Mouse (Mus musculus): Measurements from ENCODE around the gene Coro1b. TPM values are rescaled to one million over a fixed set of nuclear protein-coding genes. Genes with fewer than 3 reads are reported as not detected.

Coro1b gene
- polyA plus RNA-seq, 1 experiment = 238 TPM

GRCm38 (mm10) chr19:4196548-4196947 is 48.1 kb downstream of the Coro1b start:
- TF ChIP-seq CEBPB (IDR thresholded peaks at IDR 0.05; ENCODE audit: insufficient read depth, poor library complexity, severe bottlenecking) (no peak), TCF3 (IDR thresholded peaks at IDR 0.05; ENCODE audit: insufficient read length, low read depth) (no peak), MYOG (IDR thresholded peaks at IDR 0.05; ENCODE audit: control insufficient read depth in 1 of 3, insufficient read depth in 1 of 3, insufficient read length in 2 of 3, low read depth in 2 of 3) (no peak), POLR2AphosphoS2 (IDR thresholded peaks at IDR 0.05; ENCODE audit: insufficient read length, low read depth) (no peak), TCF12 (IDR thresholded peaks at IDR 0.05; ENCODE audit: insufficient read depth, poor library complexity, severe bottlenecking) (no peak), POLR2A (IDR thresholded peaks at IDR 0.05; ENCODE audit: insufficient read length, low read depth) (no peak), USF1 (IDR thresholded peaks at IDR 0.05; ENCODE audit: low read depth) (no peak), MAX (IDR thresholded peaks at IDR 0.05; ENCODE audit: low read depth) (no peak), SRF (IDR thresholded peaks at IDR 0.05; ENCODE audit: control insufficient read depth, insufficient read length, low read depth) (no peak), REST (IDR thresholded peaks at IDR 0.05; ENCODE audit: insufficient read depth, insufficient read length) (no peak), E2F4 (IDR thresholded peaks at IDR 0.05; ENCODE audit: insufficient read depth) (no peak), MYOD1 (IDR thresholded peaks at IDR 0.05; ENCODE audit: control insufficient read depth in 1 of 3, insufficient read length in 2 of 3, low read depth in 2 of 3) (no peak)
- no peak overlapping the region for H3ac ChIP-seq (ENCODE audit: control insufficient read depth, insufficient read length)
- no peak overlapping the region for H3K4me2 ChIP-seq (ENCODE audit: low read depth)
- H3K79me2 ChIP-seq (ENCODE audit: control insufficient read depth, insufficient read depth) = peaks cover 35% of the 10 kb centered on the region
- no peak overlapping the region for H3K4me3 ChIP-seq
- H3K36me3 ChIP-seq (ENCODE audit: control insufficient read depth, insufficient read depth) = peaks cover 23% of the 10 kb centered on the region
- no peaks in the 10 kb centered on the region for H3K27me3 ChIP-seq (ENCODE audit: control insufficient read depth, insufficient read depth, insufficient read length)

DNA sequence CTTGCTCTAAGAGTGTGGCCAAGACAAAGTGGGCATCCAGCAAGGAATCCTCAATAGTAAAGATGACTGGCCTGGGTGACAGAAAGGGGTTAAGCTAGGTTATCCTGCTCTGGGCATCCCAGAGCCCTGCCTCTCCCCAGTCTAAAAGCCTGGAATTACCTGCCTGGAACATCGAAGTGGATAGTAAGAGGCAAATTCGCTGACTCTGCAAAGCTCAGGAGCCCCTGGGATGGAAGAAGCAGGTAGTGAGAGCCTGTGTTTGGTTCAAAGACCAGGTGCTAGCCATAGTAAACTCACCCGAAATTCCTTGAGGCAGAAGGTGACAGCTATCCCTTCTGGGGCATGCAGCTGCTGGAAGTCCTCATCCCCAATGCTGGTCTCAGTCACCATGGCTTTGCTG is 48.8 kb downstream of the Coro1b start:
- peaks cover 23% of the 10 kb centered on the region for H3K36me3 ChIP-seq (ENCODE audit: control insufficient read depth, insufficient read depth)
- no peak overlapping the region for H3K4me3 ChIP-seq
- H3K79me2 ChIP-seq (ENCODE audit: control insufficient read depth, insufficient read depth) = peaks cover 35% of the 10 kb centered on the region
- TF ChIP-seq TCF3 (IDR thresholded peaks at IDR 0.05; ENCODE audit: insufficient read length, low read depth) = no peak
- no peak for TF ChIP-seq TCF12 (IDR thresholded peaks at IDR 0.05; ENCODE audit: insufficient read depth, poor library complexity, severe bottlenecking)
- TF ChIP-seq CEBPB (IDR thresholded peaks at IDR 0.05; ENCODE audit: insufficient read depth, poor library complexity, severe bottlenecking) = no peak
- peak; percentile 9 for TF ChIP-seq POLR2A (IDR thresholded peaks at IDR 0.05; ENCODE audit: insufficient read length, low read depth)
- TF ChIP-seq MAX (IDR thresholded peaks at IDR 0.05; ENCODE audit: low read depth) = no peak
- no peak for TF ChIP-seq USF1 (IDR thresholded peaks at IDR 0.05; ENCODE audit: low read depth)
- no peak for TF ChIP-seq REST (IDR thresholded peaks at IDR 0.05; ENCODE audit: insufficient read depth, insufficient read length)
- no peak for TF ChIP-seq E2F4 (IDR thresholded peaks at IDR 0.05; ENCODE audit: insufficient read depth)
- peak in 1 of 3 experiments; percentile 2 for TF ChIP-seq MYOD1 (IDR thresholded peaks at IDR 0.05; ENCODE audit: control insufficient read depth in 1 of 3, insufficient read length in 2 of 3, low read depth in 2 of 3)
- TF ChIP-seq MYOG (IDR thresholded peaks at IDR 0.05; ENCODE audit: control insufficient read depth in 1 of 3, insufficient read depth in 1 of 3, insufficient read length in 2 of 3, low read depth in 2 of 3) = no peak
- TF ChIP-seq POLR2AphosphoS2 (IDR thresholded peaks at IDR 0.05; ENCODE audit: insufficient read length, low read depth) = peak; percentile 55
- TF ChIP-seq SRF (IDR thresholded peaks at IDR 0.05; ENCODE audit: control insufficient read depth, insufficient read length, low read depth) = no peak
- no peaks in the 10 kb centered on the region for H3K27me3 ChIP-seq (ENCODE audit: control insufficient read depth, insufficient read depth, insufficient read length)
- H3ac ChIP-seq (ENCODE audit: control insufficient read depth, insufficient read length) = no peak overlapping the region
- no peak overlapping the region for H3K4me2 ChIP-seq (ENCODE audit: low read depth)

DNA sequence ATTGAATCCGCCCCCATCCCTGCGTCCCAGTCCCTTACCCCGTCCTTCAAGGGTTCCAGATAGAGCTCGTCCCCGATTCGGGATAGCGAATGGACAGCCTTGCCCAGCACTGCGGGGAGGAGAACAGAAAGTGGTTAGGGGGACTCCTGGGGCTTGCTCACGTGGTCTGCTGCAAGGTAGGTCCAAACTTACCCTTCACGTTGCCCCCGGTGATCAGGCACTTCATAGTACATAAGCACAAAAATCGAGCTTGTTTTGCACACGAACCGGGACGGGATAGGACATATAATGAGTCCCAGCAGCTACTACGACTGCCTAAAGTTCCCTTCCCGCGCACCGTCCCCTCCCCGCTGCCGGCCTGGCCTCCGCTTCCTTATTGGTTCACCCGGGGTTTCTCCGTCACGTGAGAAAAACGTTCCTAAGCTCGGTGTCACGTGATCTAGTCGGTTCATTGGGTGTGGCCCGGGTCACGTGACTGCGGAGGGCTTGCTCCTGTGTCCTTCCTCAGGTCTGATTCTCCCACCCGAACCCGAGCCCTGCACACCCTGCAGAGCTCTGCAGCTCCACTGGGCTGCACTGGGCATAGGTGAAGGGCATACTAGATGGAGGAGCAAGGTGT is 53.0 kb downstream of the Coro1b start, which contains the start of gene Rad9a:
Gene Rad9a (minus strand): TSS at position 372 of the 619 bp plus-strand sequence.
- Histone ChIP-seq H3ac (ENCODE audit: control insufficient read depth, insufficient read length) (peak within 1 kb of the TSS; percentile 20), H3K4me2 (ENCODE audit: low read depth) (peak within 1 kb of the TSS; percentile 100), H3K4me3 (peak within 1 kb of the TSS; percentile 69), H3K36me3 (ENCODE audit: control insufficient read depth, insufficient read depth) (peaks cover 5% of the 10 kb centered on the region), H3K27me3 (ENCODE audit: control insufficient read depth, insufficient read depth, insufficient read length) (no peaks in the 10 kb centered on the region), H3K79me2 (ENCODE audit: control insufficient read depth, insufficient read depth) (peaks cover 17% of the 10 kb centered on the region)
- peak; percentile 100 for TF ChIP-seq USF1 (IDR thresholded peaks at IDR 0.05; ENCODE audit: low read depth)
- TF ChIP-seq TCF3 (IDR thresholded peaks at IDR 0.05; ENCODE audit: insufficient read length, low read depth) = no peak
- no peak for TF ChIP-seq TCF12 (IDR thresholded peaks at IDR 0.05; ENCODE audit: insufficient read depth, poor library complexity, severe bottlenecking)
- TF ChIP-seq POLR2A (IDR thresholded peaks at IDR 0.05; ENCODE audit: insufficient read length, low read depth) = peak; percentile 74
- TF ChIP-seq SRF (IDR thresholded peaks at IDR 0.05; ENCODE audit: control insufficient read depth, insufficient read length, low read depth) = peak; percentile 42
- peak; percentile 84 for TF ChIP-seq POLR2AphosphoS2 (IDR thresholded peaks at IDR 0.05; ENCODE audit: insufficient read length, low read depth)
- TF ChIP-seq E2F4 (IDR thresholded peaks at IDR 0.05; ENCODE audit: insufficient read depth) = peak; percentile 74

GRCm38 (mm10) chr19:4202149-4202548 is 53.7 kb downstream of the Coro1b start:
- Histone ChIP-seq H3K4me2 (ENCODE audit: low read depth) (peak overlapping the region; percentile 100), H3K4me3 (peak overlapping the region; percentile 69), H3ac (ENCODE audit: control insufficient read depth, insufficient read length) (peak overlapping the region; percentile 20), H3K36me3 (ENCODE audit: control insufficient read depth, insufficient read depth) (peaks cover 4% of the 10 kb centered on the region), H3K79me2 (ENCODE audit: control insufficient read depth, insufficient read depth) (peaks cover 17% of the 10 kb centered on the region), H3K27me3 (ENCODE audit: control insufficient read depth, insufficient read depth, insufficient read length) (no peaks in the 10 kb centered on the region)
- TF ChIP-seq TCF3 (IDR thresholded peaks at IDR 0.05; ENCODE audit: insufficient read length, low read depth) (no peak), E2F4 (IDR thresholded peaks at IDR 0.05; ENCODE audit: insufficient read depth) (no peak), TCF12 (IDR thresholded peaks at IDR 0.05; ENCODE audit: insufficient read depth, poor library complexity, severe bottlenecking) (no peak), MYOG (IDR thresholded peaks at IDR 0.05; ENCODE audit: control insufficient read depth in 1 of 3, insufficient read depth in 1 of 3, insufficient read length in 2 of 3, low read depth in 2 of 3) (no peak), MYOD1 (IDR thresholded peaks at IDR 0.05; ENCODE audit: control insufficient read depth in 1 of 3, insufficient read length in 2 of 3, low read depth in 2 of 3) (no peak), POLR2AphosphoS2 (IDR thresholded peaks at IDR 0.05; ENCODE audit: insufficient read length, low read depth) (no peak), CEBPB (IDR thresholded peaks at IDR 0.05; ENCODE audit: insufficient read depth, poor library complexity, severe bottlenecking) (no peak), SRF (IDR thresholded peaks at IDR 0.05; ENCODE audit: control insufficient read depth, insufficient read length, low read depth) (no peak), POLR2A (IDR thresholded peaks at IDR 0.05; ENCODE audit: insufficient read length, low read depth) (no peak), MAX (IDR thresholded peaks at IDR 0.05; ENCODE audit: low read depth) (no peak), REST (IDR thresholded peaks at IDR 0.05; ENCODE audit: insufficient read depth, insufficient read length) (no peak), USF1 (IDR thresholded peaks at IDR 0.05; ENCODE audit: low read depth) (no peak)

All from myocyte (in vitro differentiated cells).